Mouse (Mus musculus) forebrain, embryonic 12.5 days (tissue): ENCODE measurements around the gene Zfp239. TPM values are rescaled to one million over a fixed set of nuclear protein-coding genes. Genes with fewer than 3 reads are reported as not detected.

Experiments
- ATAC-seq: fragments of 200-750 bp; cut with Nextera tagmentation; 2 replicates; pipeline ENCODE4 v1.8.0; 2017; ENCODE audit warnings: moderate TSS enrichment; ENCODE audit not compliant: low FRiP score
- H3K27ac ChIP-seq: fragments of 300-500 bp; sonication (generic); 2 replicates; pipeline ENCODE4 v1.5.1; 2016; ENCODE audit warnings: mild to moderate bottlenecking
- H3K27me3 ChIP-seq: fragments of 300-500 bp; sonication (generic); 2 replicates; pipeline ENCODE4 v1.6.1; 2016; ENCODE audit warnings: mild to moderate bottlenecking
- H3K36me3 ChIP-seq: fragments of 300-500 bp; sonication (generic); replicated peaks from 2 replicates; pipeline ENCODE4 v1.6.1; 2016; ENCODE audit warnings: mild to moderate bottlenecking
- H3K4me1 ChIP-seq: fragments of 300-500 bp; sonication (generic); 2 replicates; pipeline ENCODE4 v1.6.1; 2016
- H3K4me2 ChIP-seq: fragments of 300-500 bp; sonication (generic); 2 replicates; pipeline ENCODE4 v1.6.1; 2016; ENCODE audit warnings: mild to moderate bottlenecking, moderate library complexity
- H3K4me3 ChIP-seq: fragments of 300-500 bp; sonication (generic); replicated peaks from 2 replicates; pipeline ENCODE4 v1.5.1; 2016; ENCODE audit warnings: mild to moderate bottlenecking
- H3K9ac ChIP-seq: fragments of 300-500 bp; sonication (generic); 2 replicates; pipeline ENCODE4 v1.6.1; 2016; ENCODE audit warnings: mild to moderate bottlenecking
- H3K9me3 ChIP-seq: fragments of 300-500 bp; sonication (generic); 2 replicates; pipeline ENCODE4 v1.6.1; 2016
- WGBS: fragments of 180-500 bp; shearing (Covaris S2); methylation state at CpG from one replicate; pipeline ENCODE4 v1.1.7; 2016; 5-methylcytosine and 5-hydroxymethylcytosine counted together
- polyA plus RNA-seq: library from polyadenylated mRNA; unstranded; fragments of >200 nt; fragmentation: Nextera tagmentation; extraction: Ambion mirVana; gene quantifications from 2 replicates; pipeline ENCODE4 v1.2.1, GENCODE M21; 2016

Gene Zfp239
- polyA plus RNA-seq, 1 experiment from 2014 or later = 13.1 TPM

DNA sequence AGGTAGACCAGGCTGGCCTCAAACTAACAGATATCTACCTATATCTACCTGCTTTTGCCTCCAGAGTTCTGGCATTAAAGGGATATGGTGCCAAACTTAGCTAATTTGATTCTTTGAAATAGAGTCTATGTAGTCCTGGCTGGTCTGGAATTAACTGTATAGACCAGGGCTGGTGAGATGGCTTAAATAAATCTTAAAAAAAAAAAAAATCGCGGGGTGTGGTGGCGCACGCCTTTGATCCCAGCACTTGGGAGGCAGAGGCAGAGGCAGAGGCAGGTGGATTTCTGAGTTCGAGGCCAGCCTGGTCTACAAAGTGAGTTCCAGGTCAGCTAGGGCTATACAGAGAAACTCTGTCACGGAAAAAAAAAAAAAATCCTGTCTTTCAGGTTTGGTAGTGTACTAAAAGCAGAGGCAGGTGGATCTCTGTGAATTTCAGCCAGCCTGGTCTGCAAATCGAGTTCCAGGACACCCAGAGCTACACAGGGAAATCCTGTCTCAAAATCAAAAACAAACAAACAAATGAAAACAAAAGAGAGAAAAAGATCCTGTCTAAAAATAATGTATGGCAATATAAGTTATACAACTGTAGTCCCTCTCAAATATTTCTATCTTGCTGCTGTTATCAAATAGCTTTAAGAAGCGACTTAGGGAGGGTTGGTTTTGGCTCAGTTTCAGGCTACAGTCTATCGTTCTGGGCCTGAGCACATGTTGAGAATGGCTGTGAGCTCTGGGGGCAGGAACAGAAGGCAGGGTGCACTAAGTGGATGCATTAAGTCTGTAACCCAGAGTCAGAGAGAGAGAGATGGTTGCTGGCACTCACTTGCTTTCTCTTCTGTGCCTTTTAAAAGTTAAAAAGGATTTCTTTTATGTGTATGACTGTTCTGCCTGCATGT is 39.9 kb downstream of the Zfp239 start:
- WGBS = 81% methylated on average over 9 of the region's 9 CpGs
- Histone ChIP-seq H3K9ac (no peak overlapping the region), H3K4me3 (no peak overlapping the region)

GRCm38 (mm10) chr6:117902556-117902955 is 40.7 kb downstream of the Zfp239 start:
- Histone ChIP-seq H3K4me1 (peaks cover 6% of the 10 kb centered on the region; the same call in 1 of the 2 replicates), H3K9ac (no peak overlapping the region), H3K4me3 (no peak overlapping the region), H3K9me3 (no peaks in the 10 kb centered on the region), H3K27ac (no peak overlapping the region), H3K27me3 (no peaks in the 10 kb centered on the region), H3K36me3 (no peaks in the 10 kb centered on the region), H3K4me2 (no peak overlapping the region)
- no peak for ATAC-seq
- WGBS = 89% methylated on average over 4 of the region's 4 CpGs

More for the DNA sequence above, 39.9 kb downstream of the Zfp239 start:
- ATAC-seq = no peak
- H3K4me2 ChIP-seq = no peak overlapping the region
- no peaks in the 10 kb centered on the region for H3K27me3 ChIP-seq
- H3K4me1 ChIP-seq = peaks cover 6% of the 10 kb centered on the region; the same call in 1 of the 2 replicates
- H3K36me3 ChIP-seq = no peaks in the 10 kb centered on the region
- H3K9me3 ChIP-seq = no peaks in the 10 kb centered on the region
- no peak overlapping the region for H3K27ac ChIP-seq

DNA sequence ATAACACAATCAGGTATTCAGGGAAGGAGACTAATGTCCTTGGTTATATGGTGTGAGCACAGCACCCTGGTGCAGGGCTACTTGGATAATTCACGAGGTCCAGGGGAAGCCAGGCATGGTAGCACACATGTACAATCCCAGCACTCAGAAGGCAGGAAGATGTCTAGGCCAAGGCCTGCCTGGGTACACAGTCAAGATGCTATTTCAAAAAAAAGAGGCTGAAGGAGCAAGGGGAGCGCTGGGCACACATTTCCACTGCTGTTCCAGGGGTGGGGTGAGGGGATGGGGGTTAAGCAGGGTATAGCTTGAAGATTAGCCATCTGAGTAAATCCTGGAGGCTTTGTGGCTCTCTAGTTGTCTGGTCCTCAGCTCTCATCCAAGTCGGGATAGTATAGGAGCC is 41.9 kb downstream of the Zfp239 start:
- Histone ChIP-seq H3K4me2 (no peak overlapping the region), H3K4me1 (peaks cover 13% of the 10 kb centered on the region), H3K27me3 (no peaks in the 10 kb centered on the region), H3K36me3 (no peaks in the 10 kb centered on the region), H3K4me3 (no peak overlapping the region), H3K9me3 (no peaks in the 10 kb centered on the region), H3K9ac (no peak overlapping the region), H3K27ac (no peak overlapping the region)
- 79% methylated on average over 3 of the region's 3 CpGs for WGBS
- no peak for ATAC-seq

GRCm38 (mm10) chr6:117905260-117905930 is 43.5 kb downstream of the Zfp239 start:
- Histone ChIP-seq H3K9me3 (no peaks in the 10 kb centered on the region), H3K36me3 (no peaks in the 10 kb centered on the region), H3K9ac (peak overlapping the region; percentile 41; the same call in 1 of the 2 replicates), H3K27ac (no peak overlapping the region), H3K4me3 (peak overlapping the region; percentile 100), H3K4me2 (peak overlapping the region; percentile 45), H3K27me3 (no peaks in the 10 kb centered on the region), H3K4me1 (peaks cover 25% of the 10 kb centered on the region)
- ATAC-seq = no peak
- WGBS = 30% methylated on average over 4 of the region's 4 CpGs

DNA sequence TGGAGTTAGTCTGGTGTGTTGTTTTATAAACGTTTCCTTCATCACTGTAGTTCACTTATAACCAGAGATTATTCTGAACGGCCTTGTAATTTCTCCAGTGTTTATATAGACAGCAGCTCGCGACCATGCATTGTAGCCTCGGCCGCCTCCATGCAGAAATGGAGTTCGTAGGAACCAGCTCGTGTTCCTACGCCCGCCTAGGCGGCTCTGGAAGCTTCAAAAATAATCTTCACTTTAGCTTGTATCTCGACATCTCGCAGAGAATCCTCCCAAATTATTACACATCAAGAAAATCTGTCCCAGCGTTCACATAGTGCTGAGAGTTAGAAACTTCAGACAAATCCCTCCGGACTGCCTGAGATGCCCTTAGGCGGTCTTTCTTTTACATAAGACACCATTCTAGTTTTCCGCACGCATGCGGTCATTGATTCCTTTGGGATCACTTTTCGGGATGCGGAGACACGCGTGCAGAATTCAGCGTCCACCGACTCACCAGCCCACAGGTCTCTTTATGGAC is 44.2 kb downstream of the Zfp239 start:
- WGBS = under 1% methylated on average over 25 of the region's 25 CpGs

DNA sequence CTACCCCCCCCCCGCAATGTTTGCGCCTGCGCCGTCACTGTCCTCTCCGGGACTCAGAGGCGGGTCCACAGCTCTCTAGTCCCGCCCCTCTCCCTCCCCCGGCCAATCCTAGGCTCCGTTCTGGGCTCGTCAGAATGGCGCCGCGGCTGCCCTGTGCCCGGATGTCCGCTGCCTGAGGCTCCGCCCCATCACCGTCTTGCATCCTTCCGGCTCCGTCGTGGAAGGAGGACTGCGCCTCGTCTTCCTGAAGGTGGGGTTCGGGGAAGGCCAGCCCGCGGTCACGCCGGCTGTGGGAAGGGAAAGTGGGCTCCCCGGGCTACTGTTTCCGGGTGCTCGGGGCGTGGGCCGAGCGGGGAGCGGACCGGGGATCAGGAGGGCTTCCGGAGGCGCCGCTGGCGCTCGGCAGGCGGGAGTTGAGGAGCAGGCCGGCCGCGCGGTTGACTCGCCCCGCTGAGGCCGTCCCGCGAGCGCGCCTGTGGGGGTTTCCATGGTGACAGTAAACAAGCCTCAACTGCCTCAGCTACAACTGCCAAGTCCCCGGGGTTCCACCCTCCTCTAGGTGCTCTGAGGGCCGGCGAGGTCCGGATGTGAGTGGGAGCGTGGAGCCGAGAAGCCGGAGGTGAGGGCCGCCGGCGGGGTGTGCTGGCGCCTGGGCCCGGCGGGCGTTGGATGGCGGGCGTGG is 44.8 kb downstream of the Zfp239 start:
- H3K4me1 ChIP-seq = peaks cover 25% of the 10 kb centered on the region
- H3K9ac ChIP-seq = peak overlapping the region; percentile 94
- peak overlapping the region; percentile 93 for H3K27ac ChIP-seq
- peak overlapping the region; percentile 100 for H3K4me3 ChIP-seq
- no peaks in the 10 kb centered on the region for H3K27me3 ChIP-seq
- H3K4me2 ChIP-seq = peak overlapping the region; percentile 92
- under 1% methylated on average over 59 of the region's 68 CpGs for WGBS
- ATAC-seq = peak; percentile 98
- no peaks in the 10 kb centered on the region for H3K9me3 ChIP-seq
- H3K36me3 ChIP-seq = no peaks in the 10 kb centered on the region

More for the DNA sequence above, 44.2 kb downstream of the Zfp239 start:
- Histone ChIP-seq H3K4me1 (peaks cover 25% of the 10 kb centered on the region), H3K9ac (peak overlapping the region; percentile 41), H3K4me2 (peak overlapping the region; percentile 45), H3K27ac (peak overlapping the region; percentile 59), H3K9me3 (no peaks in the 10 kb centered on the region), H3K27me3 (no peaks in the 10 kb centered on the region), H3K4me3 (peak overlapping the region; percentile 100), H3K36me3 (no peaks in the 10 kb centered on the region)
- peak; percentile 47 for ATAC-seq

DNA sequence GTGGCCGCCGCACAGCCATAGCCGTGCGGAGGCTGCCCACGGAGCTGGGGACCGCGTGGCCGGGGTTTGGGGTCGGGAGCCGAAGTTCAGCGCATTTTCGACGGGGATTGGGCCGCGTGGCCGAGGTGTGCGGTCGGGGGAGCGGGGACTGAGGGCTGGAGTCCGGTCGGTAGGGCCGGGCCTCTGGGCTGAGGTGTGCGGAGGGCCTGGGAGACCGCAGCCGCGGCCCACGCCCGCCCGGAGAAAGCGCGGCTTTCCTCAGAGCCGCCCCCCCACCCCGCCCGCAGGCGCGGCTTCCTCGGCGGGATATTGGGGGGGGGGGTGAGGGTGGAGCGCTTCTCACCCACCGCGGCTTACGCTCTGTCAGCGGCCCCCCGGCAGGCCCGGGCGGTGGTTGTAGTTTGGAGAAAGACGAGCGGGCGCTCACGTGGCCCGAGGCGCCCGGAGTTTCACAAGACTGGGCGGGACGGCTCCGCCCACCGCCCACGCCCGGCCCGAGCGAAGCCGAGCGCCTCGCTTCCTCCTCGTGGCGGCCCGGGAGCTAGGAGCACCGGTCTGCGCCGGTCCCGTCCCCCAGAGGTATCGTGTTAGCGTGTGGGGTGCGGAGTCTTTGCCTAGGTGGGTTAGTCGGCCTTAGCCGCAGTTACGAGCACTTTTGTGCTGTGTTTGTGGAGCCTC is 45.5 kb downstream of the Zfp239 start:
- Histone ChIP-seq H3K4me1 (peaks cover 25% of the 10 kb centered on the region), H3K4me3 (peak overlapping the region; percentile 100), H3K36me3 (no peaks in the 10 kb centered on the region), H3K9ac (peak overlapping the region; percentile 94), H3K27ac (peak overlapping the region; percentile 93), H3K4me2 (peak overlapping the region; percentile 92), H3K9me3 (no peaks in the 10 kb centered on the region), H3K27me3 (no peaks in the 10 kb centered on the region)
- peak; percentile 72 for ATAC-seq
- under 1% methylated on average over 67 of the region's 77 CpGs for WGBS

DNA sequence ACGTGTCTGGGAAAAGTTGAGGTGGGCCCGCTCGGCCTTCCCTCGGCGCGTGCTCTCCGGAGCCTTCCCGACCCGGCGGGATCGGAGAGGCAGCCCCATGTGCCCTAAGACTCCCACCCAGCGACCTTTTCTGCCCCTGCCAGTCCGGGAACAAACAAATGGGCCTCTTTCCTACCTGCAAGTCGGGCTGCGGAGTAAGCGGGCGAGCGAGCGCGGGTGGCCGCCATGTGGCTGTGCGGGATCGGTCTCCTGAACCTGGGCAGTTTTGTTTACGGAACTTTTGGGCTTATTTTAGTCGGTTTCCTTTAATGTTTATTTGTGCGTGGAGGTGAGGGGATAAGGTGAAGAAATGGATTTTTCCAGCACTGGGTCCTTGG is 46.1 kb downstream of the Zfp239 start:
- Histone ChIP-seq H3K9me3 (no peaks in the 10 kb centered on the region), H3K9ac (peak overlapping the region; percentile 94), H3K36me3 (no peaks in the 10 kb centered on the region), H3K27me3 (no peaks in the 10 kb centered on the region), H3K4me2 (peak overlapping the region; percentile 92), H3K4me1 (peaks cover 25% of the 10 kb centered on the region), H3K27ac (peak overlapping the region; percentile 93; the same call in 1 of the 2 replicates), H3K4me3 (peak overlapping the region; percentile 100)
- no peak for ATAC-seq
- 0% methylated on average over 26 of the region's 26 CpGs for WGBS

DNA sequence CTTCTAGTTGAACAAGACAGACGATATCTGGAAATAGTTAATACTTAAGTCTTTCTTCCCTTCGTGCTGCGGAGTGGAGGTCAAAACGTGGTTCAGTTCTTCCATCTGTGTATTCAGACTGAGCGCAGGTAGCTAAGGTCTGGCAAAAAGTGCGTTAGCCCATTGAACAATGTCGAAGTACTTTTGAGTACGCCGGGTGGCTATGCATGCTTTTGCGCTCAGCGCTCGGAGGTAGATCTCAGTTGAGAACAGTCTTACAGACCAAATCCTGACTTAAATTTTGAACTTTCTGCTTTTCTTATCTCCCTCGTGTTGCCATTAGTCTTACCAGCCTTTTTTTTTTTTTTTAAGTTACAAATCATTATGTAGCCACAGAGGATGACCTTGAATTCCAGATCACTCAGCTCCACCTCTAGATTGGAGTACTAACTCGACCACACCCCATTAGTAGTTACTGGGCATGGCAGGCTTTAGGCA is 46.6 kb downstream of the Zfp239 start:
- Histone ChIP-seq H3K27me3 (no peaks in the 10 kb centered on the region), H3K9me3 (no peaks in the 10 kb centered on the region), H3K4me2 (peak overlapping the region; percentile 92), H3K27ac (no peak overlapping the region), H3K4me3 (peak overlapping the region; percentile 100), H3K4me1 (peaks cover 25% of the 10 kb centered on the region), H3K9ac (peak overlapping the region; percentile 94), H3K36me3 (no peaks in the 10 kb centered on the region)
- WGBS = under 1% methylated on average over 14 of the region's 14 CpGs
- no peak for ATAC-seq

DNA sequence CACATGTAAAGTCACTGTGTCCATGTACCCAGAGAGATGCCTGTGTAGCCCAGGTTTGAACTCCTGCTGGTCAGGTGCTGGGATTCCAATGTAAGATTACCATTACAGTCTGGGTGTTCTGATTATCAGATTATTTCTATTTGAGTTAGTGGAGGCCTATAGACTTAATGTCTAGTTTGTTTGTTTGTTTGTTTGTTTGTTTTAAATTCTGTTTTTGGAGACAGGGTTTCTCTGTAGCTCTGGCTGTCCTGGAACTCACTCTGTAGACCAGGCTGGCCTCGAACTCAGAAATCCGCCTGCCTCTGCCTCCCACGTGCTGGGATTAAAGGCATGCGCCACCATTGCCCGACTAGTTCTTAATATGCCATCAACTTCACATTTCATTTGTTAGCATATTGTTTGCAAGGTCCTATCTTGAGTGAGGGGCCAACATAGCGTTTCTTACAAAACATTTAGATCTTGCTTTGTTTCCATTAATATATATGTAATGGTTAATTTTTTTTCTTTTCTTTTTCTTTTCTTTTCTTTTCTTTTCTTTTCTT is 48.3 kb downstream of the Zfp239 start:
- H3K4me2 ChIP-seq = peak overlapping the region; percentile 8; the same call in 1 of the 2 replicates
- ATAC-seq = no peak
- 86% methylated on average over 6 of the region's 6 CpGs for WGBS
- H3K4me1 ChIP-seq = peaks cover 25% of the 10 kb centered on the region
- H3K27me3 ChIP-seq = no peaks in the 10 kb centered on the region
- H3K27ac ChIP-seq = no peak overlapping the region
- H3K9me3 ChIP-seq = no peaks in the 10 kb centered on the region
- no peaks in the 10 kb centered on the region for H3K36me3 ChIP-seq
- no peak overlapping the region for H3K9ac ChIP-seq
- H3K4me3 ChIP-seq = no peak overlapping the region

- no peak overlapping the region for H3K4me3 ChIP-seq
- no peaks in the 10 kb centered on the region for H3K9me3 ChIP-seq
- H3K4me2 ChIP-seq = no peak overlapping the region
- ATAC-seq = no peak
- no peak overlapping the region for H3K9ac ChIP-seq
- 0 out of 2 replicates have a peak, but pooled peaks cover 3% of the 10 kb centered on the region for H3K36me3 ChIP-seq
- peaks cover 40% of the 10 kb centered on the region for H3K4me1 ChIP-seq
- H3K27ac ChIP-seq = no peak overlapping the region
- no peaks in the 10 kb centered on the region for H3K27me3 ChIP-seq
Measured at GRCm38 (mm10) chr6:117914541-117914940, 52.6 kb downstream of the Zfp239 start.
